Mouse (Mus musculus) kidney, postnatal 0 days (tissue): ENCODE data around the gene Mnt. TPM values are rescaled to one million over a fixed set of nuclear protein-coding genes. Genes with fewer than 3 reads are reported as not detected.

Experiments
- ATAC-seq: fragments of 200-750 bp; cut with Nextera tagmentation; replicated peaks from 2 replicates; pipeline ENCODE4 v1.8.0; 2017; ENCODE audit warnings: low read depth, moderate number of reproducible peaks, moderate TSS enrichment, moderate library complexity; ENCODE audit not compliant: low FRiP score
- DNase-seq: peaks from one replicate; pipeline ENCODE4 v3.0.0-alpha.2; 2016; ENCODE audit warnings: low spot score
- H3K27ac ChIP-seq: fragments of 300-500 bp; sonication (generic); 2 replicates; pipeline ENCODE4 v1.5.1; 2014; ENCODE audit warnings: mild to moderate bottlenecking
- H3K27me3 ChIP-seq: fragments of 300-500 bp; sonication (generic); 2 replicates; pipeline ENCODE4 v1.6.1; 2014; ENCODE audit warnings: low read length, mixed read lengths; ENCODE audit not compliant: insufficient read depth
- H3K36me3 ChIP-seq: fragments of 300-500 bp; sonication (generic); 2 replicates; pipeline ENCODE4 v1.6.1; 2014; ENCODE audit warnings: low read length, mixed read lengths; ENCODE audit not compliant: insufficient read depth
- H3K4me1 ChIP-seq: fragments of 300-500 bp; sonication (generic); replicated peaks from 2 replicates; pipeline ENCODE4 v1.6.1; 2014; ENCODE audit warnings: antibody characterized with exemption, low read length, mixed read lengths; ENCODE audit not compliant: insufficient read depth
- H3K4me2 ChIP-seq: fragments of 300-500 bp; sonication (generic); 2 replicates; pipeline ENCODE4 v1.6.1; 2014; ENCODE audit warnings: mild to moderate bottlenecking, low read length, moderate library complexity, mixed read lengths
- H3K4me3 ChIP-seq: fragments of 300-500 bp; sonication (generic); replicated peaks from 2 replicates; pipeline ENCODE4 v1.5.1; 2014; ENCODE audit warnings: low read depth, low read length
- H3K9ac ChIP-seq: fragments of 300-500 bp; sonication (generic); 2 replicates; pipeline ENCODE4 v1.6.1; 2014; ENCODE audit warnings: low read depth, low read length
- H3K9me3 ChIP-seq: fragments of 300-500 bp; sonication (generic); replicated peaks from 2 replicates; pipeline ENCODE4 v1.6.1; 2016; ENCODE audit warnings: low read length, inconsistent platforms, mixed read lengths
- CTCF ChIP-seq: IDR thresholded peaks from 2 replicates; pipeline ENCODE4 v1.5.1; 2016; ENCODE audit warnings: antibody characterized with exemption, low read depth, mild to moderate bottlenecking, moderate library complexity
- WGBS: fragments of 180-500 bp; shearing (Covaris S2); extraction: QIAGEN DNeasy Blood & Tissue Kit; methylation state at CpG from one replicate; pipeline ENCODE4 v1.1.7; 2014; 5-methylcytosine and 5-hydroxymethylcytosine counted together
- polyA plus RNA-seq: library from polyadenylated mRNA; unstranded; fragments of >200 nt; fragmentation: Nextera tagmentation; extraction: Ambion mirVana; gene quantifications from 2 replicates; pipeline ENCODE4 v1.2.1, GENCODE M21; 2015

The Mnt gene
- polyA plus RNA-seq, 1 experiment from 2014 or later, result 5.7 TPM

DNA sequence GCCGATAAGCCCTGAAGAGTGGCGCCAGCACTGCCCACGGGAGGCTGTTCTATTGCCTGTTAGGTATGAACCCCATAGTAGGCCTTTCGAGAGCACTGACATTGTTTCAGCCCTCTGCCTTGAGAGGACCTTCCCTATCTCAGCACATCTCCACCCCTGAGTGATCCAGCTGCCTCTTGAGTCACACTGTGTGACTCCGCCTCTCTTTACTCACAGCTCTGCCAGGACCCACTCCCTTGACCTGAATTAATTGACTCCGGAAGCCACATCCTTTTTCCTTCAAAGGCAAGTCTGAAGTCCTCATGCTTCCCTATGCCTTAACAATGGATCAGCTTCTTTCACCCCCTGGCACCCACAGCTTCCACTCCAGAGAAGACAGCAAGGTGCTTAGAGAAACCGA is 4.6 kb upstream of the Mnt start:
- Histone ChIP-seq H3K4me2 (no peak overlapping the region), H3K9ac (no peak overlapping the region), H3K36me3 (no peaks in the 10 kb centered on the region), H3K4me1 (peaks cover 26% of the 10 kb centered on the region), H3K27ac (peak overlapping the region; percentile 36; the same call in 1 of the 2 replicates), H3K9me3 (no peaks in the 10 kb centered on the region), H3K4me3 (no peak overlapping the region), H3K27me3 (no peaks in the 10 kb centered on the region)
- ATAC-seq, result no peak
- TF ChIP-seq CTCF, result no peak
- 56% methylated on average over 7 of the region's 7 CpGs for WGBS
- DNase-seq, result peak; percentile 59

DNA sequence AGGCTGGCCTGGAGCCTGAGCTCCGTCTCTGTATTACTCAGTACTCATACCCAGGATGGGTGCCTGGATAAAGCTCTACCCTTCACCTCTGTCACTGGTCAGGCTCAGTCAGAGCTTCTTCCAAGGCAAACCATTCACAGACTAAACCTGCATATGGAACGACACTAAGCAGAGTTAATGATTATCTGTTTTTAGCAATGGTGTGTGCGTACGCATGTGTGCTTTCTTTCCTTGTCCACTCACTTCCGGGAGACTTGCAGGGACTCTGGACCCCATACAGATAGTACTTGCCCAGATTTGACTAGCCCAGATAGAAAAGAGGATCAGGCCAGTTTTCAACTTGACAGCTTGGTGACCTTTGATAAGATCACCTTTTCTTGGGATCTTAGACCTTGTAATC is 4.0 kb upstream of the Mnt start:
- TF ChIP-seq CTCF, result no peak
- ATAC-seq (no peak), DNase-seq (peak; percentile 31)
- no peaks in the 10 kb centered on the region for H3K36me3 ChIP-seq
- H3K27me3 ChIP-seq, result no peaks in the 10 kb centered on the region
- H3K9me3 ChIP-seq, result no peaks in the 10 kb centered on the region
- H3K4me2 ChIP-seq, result no peak overlapping the region
- H3K4me1 ChIP-seq, result peaks cover 26% of the 10 kb centered on the region
- H3K27ac ChIP-seq, result peak overlapping the region; percentile 19; the same call in 1 of the 2 replicates
- peak overlapping the region; percentile 1; the same call in 1 of the 2 replicates for H3K9ac ChIP-seq
- H3K4me3 ChIP-seq, result no peak overlapping the region
- 69% methylated on average over 5 of the region's 5 CpGs for WGBS

GRCm38 (mm10) chr11:74827791-74828403 is 2.8 kb upstream of the Mnt start:
- Histone ChIP-seq H3K4me1 (peaks cover 26% of the 10 kb centered on the region), H3K4me2 (no peak overlapping the region), H3K27ac (0 out of 2 replicates have a peak overlapping the region, but pooled peaks have one; percentile 13), H3K36me3 (no peaks in the 10 kb centered on the region), H3K9ac (no peak overlapping the region), H3K9me3 (no peaks in the 10 kb centered on the region), H3K27me3 (no peaks in the 10 kb centered on the region), H3K4me3 (no peak overlapping the region)
- ATAC-seq, result no peak
- no peak for DNase-seq
- no peak for TF ChIP-seq CTCF
- 69% methylated on average over 7 of the region's 7 CpGs for WGBS

DNA sequence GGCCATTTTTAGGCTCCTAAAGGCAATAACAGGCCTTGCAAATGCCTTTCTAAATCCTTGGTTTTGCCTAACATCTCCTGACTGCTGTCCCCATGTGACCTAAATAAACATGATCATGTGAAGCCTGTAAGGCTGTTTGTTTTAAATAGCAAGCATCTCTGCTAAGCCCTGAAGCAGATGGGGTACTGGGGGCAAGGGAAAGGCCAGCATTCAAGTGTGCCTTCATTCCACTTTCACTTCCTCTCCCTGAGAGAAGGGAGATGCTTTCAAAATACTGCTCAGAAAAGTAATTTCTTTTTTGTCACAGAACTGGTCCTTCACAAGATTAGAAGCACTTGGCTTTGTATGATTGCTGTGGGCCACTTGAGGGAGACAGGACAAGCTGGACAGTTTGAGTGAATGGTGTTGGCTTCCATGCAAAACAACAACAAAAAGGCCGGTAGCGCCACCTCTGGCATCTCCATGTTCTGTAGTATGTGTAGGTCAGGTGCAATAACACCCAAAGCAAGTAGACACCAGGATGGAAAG is 2.3 kb upstream of the Mnt start:
- Histone ChIP-seq H3K4me3 (no peak overlapping the region), H3K27me3 (no peaks in the 10 kb centered on the region), H3K4me1 (peaks cover 32% of the 10 kb centered on the region), H3K36me3 (no peaks in the 10 kb centered on the region), H3K9ac (no peak overlapping the region), H3K9me3 (no peaks in the 10 kb centered on the region), H3K4me2 (no peak overlapping the region), H3K27ac (0 out of 2 replicates have a peak overlapping the region, but pooled peaks have one; percentile 13)
- 39% methylated on average over 2 of the region's 2 CpGs for WGBS
- DNase-seq, result no peak
- no peak for ATAC-seq
- peak; percentile 40 for TF ChIP-seq CTCF

DNA sequence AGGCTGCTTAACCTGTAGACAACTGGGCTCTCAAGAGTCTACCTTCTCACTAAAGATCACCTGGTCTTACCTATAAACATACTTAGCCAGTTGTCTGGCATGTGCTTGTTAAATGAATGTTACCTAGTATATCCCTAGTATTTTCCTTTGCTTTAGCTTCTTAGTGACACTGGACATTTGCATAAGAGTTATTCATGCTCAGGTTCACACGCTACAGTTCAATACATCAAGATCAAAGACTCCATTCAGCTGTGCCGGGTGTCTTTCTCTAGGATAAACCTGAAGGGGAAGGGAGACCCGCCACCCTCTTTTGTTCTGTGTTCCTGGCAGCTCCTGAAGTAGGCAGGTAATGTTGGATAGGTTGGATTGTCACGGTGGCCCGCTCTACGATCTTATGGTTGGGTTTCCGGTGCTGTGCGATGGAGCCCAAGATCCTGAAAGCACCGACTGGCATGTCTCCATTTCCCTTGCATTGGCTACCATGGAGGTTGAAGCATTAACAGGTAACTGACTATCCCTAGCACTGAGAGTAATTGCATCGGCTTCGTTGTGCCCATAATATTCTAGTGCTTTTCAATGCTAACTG is 1.7 kb upstream of the Mnt start:
- Histone ChIP-seq H3K9ac (no peak overlapping the region), H3K27me3 (no peaks in the 10 kb centered on the region), H3K4me2 (peak overlapping the region; percentile 78), H3K4me3 (peak overlapping the region; percentile 86), H3K27ac (peak overlapping the region; percentile 97; the same call in 1 of the 2 replicates), H3K36me3 (no peaks in the 10 kb centered on the region), H3K9me3 (no peaks in the 10 kb centered on the region), H3K4me1 (peaks cover 38% of the 10 kb centered on the region)
- 10% methylated on average over 11 of the region's 11 CpGs for WGBS
- ATAC-seq (no peak), DNase-seq (no peak)
- TF ChIP-seq CTCF, result no peak

DNA sequence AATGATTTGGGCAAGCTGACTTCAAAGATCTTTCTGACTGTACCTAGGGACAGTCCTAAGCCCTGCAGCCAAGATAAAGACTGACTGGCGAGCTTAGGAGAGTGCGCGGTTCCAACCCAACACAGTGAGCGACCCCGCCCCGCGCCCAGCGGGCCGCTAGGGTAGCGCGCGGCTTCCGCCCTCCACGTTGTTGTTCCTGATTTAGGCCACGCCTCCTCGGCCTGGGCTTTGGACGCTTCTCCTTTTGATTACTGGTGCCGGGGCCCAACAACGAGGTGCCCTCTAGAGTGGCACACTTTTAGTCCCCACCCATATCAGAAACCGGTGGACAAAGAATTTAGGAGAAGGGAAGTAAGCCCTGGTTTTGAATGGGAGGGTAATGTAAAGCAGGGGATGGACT is 908 bp upstream of the Mnt start:
- TF ChIP-seq CTCF, result 0 out of 2 replicates have a peak, but pooled peaks have one; percentile 29
- peaks cover 45% of the 10 kb centered on the region for H3K4me1 ChIP-seq

More for the DNA sequence above, 908 bp upstream of the Mnt start:
- peak; percentile 91 for DNase-seq
- Histone ChIP-seq H3K27ac (peak overlapping the region; percentile 97), H3K4me2 (peak overlapping the region; percentile 78), H3K9ac (peak overlapping the region; percentile 50; the same call in 1 of the 2 replicates), H3K9me3 (no peaks in the 10 kb centered on the region), H3K27me3 (no peaks in the 10 kb centered on the region), H3K36me3 (no peaks in the 10 kb centered on the region), H3K4me3 (peak overlapping the region; percentile 86)
- peak; percentile 22; the same call in 1 of the 2 replicates for ATAC-seq
- 0% methylated on average over 20 of the region's 20 CpGs for WGBS
